Mouse (Mus musculus): Measurements from ENCODE around the gene Gimap3. TPM values are rescaled to one million over a fixed set of nuclear protein-coding genes. Genes with fewer than 3 reads are reported as not detected.

Gimap3 gene
- polyA plus RNA-seq (2012), result 1.8 and 2.2 TPM in 2 replicates

DNA sequence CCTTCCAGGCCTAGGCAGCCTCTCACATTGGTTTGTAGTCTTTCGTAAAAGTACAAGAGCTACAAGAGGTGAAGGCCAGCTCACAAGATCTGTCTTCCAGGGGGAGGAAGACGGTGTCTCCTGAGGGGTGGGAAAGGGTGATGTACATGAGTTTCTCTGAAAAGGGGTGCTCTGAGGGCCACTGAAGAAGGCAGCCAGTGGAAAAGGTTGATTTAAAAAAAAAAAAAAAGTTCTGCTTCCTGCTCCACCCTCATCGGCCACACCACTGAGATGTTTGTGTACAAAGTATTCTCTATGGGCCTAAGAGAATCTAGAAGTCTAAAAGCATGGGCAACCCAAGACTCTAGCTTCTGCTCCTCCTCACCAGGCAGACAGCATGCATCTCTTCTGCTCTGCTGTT, at the start of gene Gimap3:
Gene Gimap3, minus strand, starts transcription at position 156 of the 400 bp plus-strand sequence.

DNA sequence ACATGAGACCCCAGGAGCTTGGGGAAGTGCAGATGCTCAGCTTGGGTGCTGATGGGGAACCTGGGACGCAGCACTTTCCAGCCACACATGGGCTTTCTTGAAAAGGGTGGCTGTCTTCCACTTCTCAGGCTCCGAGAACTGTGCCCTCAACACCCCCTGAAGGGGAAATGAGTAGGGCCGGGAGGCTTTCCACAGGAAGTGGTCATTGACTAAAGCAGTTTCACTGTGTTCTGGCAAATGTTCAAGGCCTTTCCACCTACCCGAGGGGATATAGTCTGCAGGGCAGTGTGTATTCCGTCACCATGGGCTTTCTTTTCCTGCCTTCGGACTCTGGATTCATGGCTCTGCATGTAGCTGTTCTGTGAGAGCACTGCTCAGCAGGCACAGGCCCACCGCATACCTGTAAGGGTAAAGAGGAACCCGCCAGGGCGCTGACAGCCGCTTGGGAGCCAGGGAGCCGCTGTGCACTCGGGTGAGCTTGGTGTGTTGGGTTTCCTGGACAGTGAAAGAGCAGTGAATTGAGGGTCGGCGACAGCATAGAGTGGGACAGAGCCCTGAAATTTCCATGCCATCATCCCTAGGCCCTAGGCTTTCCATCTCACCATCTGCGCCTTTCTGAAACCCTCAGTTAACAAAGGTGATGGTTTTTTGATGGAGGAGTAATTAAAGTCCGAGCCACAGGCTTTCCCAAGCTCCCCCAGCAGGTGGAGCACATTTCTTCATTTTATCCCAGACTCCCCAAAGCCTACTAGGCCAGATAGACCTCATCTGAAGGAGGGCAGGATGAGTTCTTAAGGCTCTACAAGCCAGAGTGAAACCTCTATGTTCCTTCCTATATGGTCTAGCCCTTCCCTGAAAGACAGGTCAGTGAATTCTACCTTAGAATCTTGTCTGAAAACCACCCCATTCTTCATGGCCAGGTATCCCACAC, 24.4 kb downstream of the Gimap3 start, which contains the start of gene Gimap5:
Gene Gimap5, plus strand, starts transcription at position 239 of the 931 bp plus-strand sequence.

DNA sequence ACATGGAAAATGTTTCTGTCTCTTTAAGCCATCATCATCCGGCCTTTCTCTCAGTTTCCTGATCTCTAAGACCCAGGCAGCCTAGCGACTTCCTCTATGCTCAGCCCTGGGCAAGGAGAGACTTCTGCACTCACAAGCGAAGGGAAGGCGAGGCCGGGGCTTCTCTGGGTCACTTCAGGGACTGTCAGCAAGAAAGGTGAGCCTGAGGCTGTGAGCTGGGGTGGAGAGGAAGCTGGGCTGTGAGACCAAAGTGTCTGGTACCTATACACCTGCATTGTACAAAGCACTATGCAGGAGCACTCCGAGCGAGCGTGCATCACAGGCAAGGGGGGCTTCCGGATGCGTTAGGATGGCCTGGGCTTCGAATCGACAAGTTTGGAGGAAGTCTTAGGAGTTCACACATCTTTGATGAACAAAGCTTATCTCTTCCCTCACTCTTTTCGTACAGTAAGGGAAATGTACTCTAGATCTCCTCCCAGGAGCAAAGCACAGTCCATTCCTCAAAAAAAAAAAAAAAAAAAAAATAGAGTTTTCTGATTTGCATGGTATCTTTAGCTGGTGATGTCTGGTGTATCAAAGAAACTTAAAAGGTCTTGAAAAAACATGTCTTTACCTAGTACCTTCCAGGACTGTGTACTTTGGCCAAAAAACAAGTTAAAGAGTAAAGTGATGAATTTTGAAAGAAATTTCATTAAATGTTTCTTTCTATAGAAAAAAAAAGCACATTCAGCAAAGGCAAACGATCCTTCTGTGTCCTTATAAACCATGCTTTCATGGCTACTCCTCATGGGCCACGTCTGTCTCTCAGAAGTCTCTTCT, 31.5 kb downstream of the Gimap3 start, which contains the start of gene Gimap1:
Gene Gimap1, plus strand, starts transcription at position 94 of the 819 bp plus-strand sequence.

DNA sequence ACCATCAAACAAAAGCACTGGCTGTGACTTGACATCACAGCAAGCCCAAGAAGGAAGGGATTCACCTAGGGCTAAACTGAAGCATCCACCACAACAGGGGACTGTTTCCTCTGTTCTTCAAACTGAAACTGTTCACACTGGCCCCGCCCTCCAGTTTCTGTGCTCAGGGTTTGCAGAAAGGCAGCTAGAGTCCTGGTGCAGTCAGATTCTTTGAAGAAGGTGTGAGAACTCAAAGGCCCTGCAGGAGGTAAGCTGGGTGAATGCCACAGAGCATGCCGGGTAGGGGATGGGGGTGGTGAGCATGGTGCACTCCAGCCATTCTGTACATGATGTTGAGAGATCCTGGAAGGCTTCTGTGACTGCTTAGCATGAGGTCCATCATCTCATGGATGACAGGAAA, 52.2 kb downstream of the Gimap3 start, which contains the start of the genes Gm28053 and Gimap7:
Gene Gm28053, plus strand, starts transcription at position 153 of the 400 bp plus-strand sequence.
Gene Gimap7, plus strand, starts transcription at position 167 of the 400 bp plus-strand sequence.

Other genes starting within 250 kb of the Gimap3 start
- gene Atp6v0e2, start 233.2 kb downstream of the Gimap3 start, polyA plus RNA-seq (2012), result 0.05 TPM in 1 of 2 replicates, not detected in the other
- gene Lrrc61, start 216.1 kb downstream of the Gimap3 start, polyA plus RNA-seq (2012), result 13.1 and 17.1 TPM in 2 replicates
- not detected in 2 replicates for gene Rarres2, start 198.1 kb downstream of the Gimap3 start, polyA plus RNA-seq (2012)
- not detected in 2 replicates for gene Gm45021, start 181.2 kb downstream of the Gimap3 start, polyA plus RNA-seq (2012)
- 37.9 and 45.1 TPM in 2 replicates for gene Repin1, start 177.0 kb downstream of the Gimap3 start, polyA plus RNA-seq (2012)
- gene Gm44965, start 176.9 kb downstream of the Gimap3 start, polyA plus RNA-seq (2012), result 5.2 and 6.3 TPM in 2 replicates
- 2.4 and 2.7 TPM in 2 replicates for gene Zfp775, start 168.8 kb downstream of the Gimap3 start, polyA plus RNA-seq (2012)
- gene AI854703, start 144.1 kb downstream of the Gimap3 start, polyA plus RNA-seq (2012), result 1.9 and 2.7 TPM in 2 replicates
- 0.53 and 0.70 TPM in 2 replicates for gene Gimap8, start 123.6 kb downstream of the Gimap3 start, polyA plus RNA-seq (2012)
- gene Gimap9, start 94.7 kb downstream of the Gimap3 start, polyA plus RNA-seq (2012), result 1.3 and 2.0 TPM in 2 replicates
- 0.69 and 1.0 TPM in 2 replicates for gene Gimap4, start 86.3 kb downstream of the Gimap3 start, polyA plus RNA-seq (2012)
- 7.4 and 13.0 TPM in 2 replicates for gene Gimap6, start 62.6 kb downstream of the Gimap3 start, polyA plus RNA-seq (2012)
- 1.5 TPM in 1 of 2 replicates, not detected in the other for gene Gm28053, start 52.2 kb downstream of the Gimap3 start, polyA plus RNA-seq (2012)
- gene Gimap7, start 52.2 kb downstream of the Gimap3 start, polyA plus RNA-seq (2012), result 0.06 TPM in 1 of 2 replicates, not detected in the other
- gene Gimap1, start 31.8 kb downstream of the Gimap3 start, polyA plus RNA-seq (2012), result 6.1 and 12.2 TPM in 2 replicates
- 4.8 and 8.0 TPM in 2 replicates for gene Gimap5, start 24.7 kb downstream of the Gimap3 start, polyA plus RNA-seq (2012)
- gene Tmem176a, start 70.1 kb upstream of the Gimap3 start, polyA plus RNA-seq (2012), result 87.0 and 113 TPM in 2 replicates
- gene Tmem176b, start 70.6 kb upstream of the Gimap3 start, polyA plus RNA-seq (2012), result 57.5 and 63.3 TPM in 2 replicates
- 0.07 and 0.17 TPM in 2 replicates for gene Aoc1, start 102.0 kb upstream of the Gimap3 start, polyA plus RNA-seq (2012)
- not detected in 2 replicates for gene 1600015I10Rik, start 159.0 kb upstream of the Gimap3 start, polyA plus RNA-seq (2012)
- gene Doxl2, start 204.1 kb upstream of the Gimap3 start, polyA plus RNA-seq (2012), result not detected in 2 replicates
- gene Svs1, start 216.0 kb upstream of the Gimap3 start, polyA plus RNA-seq (2012), result not detected in 2 replicates

Measured in megakaryocyte-erythroid progenitor cell, adult 5 weeks (primary cell).